Mouse (Mus musculus) mouse embryonic stem cell (cell line): ENCODE results near the gene Tmem95.
"Not testable (repeated sequence)": the region's sequence is repeated elsewhere in the genome, so short reads cannot be mapped to it uniquely, and the experiment has no call there.

ENCODE experiments used
- in situ Hi-C, 2 experiments: fragments of 300-500 bp; cut with MboI; formaldehyde crosslinking; loops; 1 replicate in 1 of 2; 3 replicates in 1 of 2; pipeline ENCODE4 v1.14.3; 2019 to 2020; ENCODE audit warnings: low sequenced_read_pairs in 2 of 2, low pct_unique_long_range_greater_than_20kb in 1 of 2, mixed read lengths in 1 of 2; ENCODE audit not compliant: unreplicated experiment in 1 of 2

The Tmem95 gene

DNA sequence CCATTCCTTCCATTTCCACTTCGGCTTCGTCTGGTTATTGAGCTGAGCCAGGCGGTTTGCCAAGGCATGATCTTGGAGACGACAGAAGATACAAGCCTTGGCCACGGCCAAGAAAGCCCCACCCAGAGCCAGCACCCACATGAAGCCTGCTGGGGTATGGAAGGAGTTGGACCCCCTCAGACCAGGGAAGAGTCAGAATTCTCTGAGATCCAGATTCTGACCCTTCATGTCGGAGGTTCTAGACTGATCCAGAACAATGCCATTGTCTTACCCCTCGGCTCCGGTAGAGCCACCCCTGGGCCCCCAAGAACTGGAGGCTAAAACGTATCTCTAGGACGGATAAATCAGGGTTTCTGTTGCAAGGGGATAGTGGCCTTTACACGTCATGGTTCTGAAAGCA lies at the start of gene Tmem95:
Gene Tmem95 (minus strand): TSS at position 141 of the 400 bp plus-strand sequence.
- in situ Hi-C loops = loop anchor here (5.0 to 25.0 kb wide), 5 partner anchors 63 to 241 kb away; partner anchors contain the start of genes Fxr2 (in 1 of the 2), Gm39566 (in 1 of the 2), Spem2 (in 1 of the 2) and Tmem102 (in 1 of the 2)

DNA sequence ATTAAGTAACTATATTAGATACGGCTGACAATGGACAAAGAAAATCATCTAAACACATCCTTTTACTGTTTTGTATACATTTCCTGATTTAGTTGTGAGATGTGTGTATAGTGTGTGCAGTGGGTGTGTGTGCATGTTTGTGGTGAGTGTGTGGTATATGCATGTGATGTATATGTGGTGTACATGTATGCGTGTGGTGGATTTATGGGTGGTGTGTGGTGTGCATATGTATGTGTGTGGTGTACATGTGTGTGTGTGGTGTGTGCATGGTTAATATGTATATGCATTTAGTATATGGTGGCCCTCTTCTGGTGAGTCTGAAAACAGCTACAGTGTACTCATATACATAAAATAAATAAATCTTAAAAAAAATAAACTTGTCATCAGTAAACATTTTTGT lies 49.7 kb upstream of the Tmem95 start:
- in situ Hi-C loops = no loop called here

DNA sequence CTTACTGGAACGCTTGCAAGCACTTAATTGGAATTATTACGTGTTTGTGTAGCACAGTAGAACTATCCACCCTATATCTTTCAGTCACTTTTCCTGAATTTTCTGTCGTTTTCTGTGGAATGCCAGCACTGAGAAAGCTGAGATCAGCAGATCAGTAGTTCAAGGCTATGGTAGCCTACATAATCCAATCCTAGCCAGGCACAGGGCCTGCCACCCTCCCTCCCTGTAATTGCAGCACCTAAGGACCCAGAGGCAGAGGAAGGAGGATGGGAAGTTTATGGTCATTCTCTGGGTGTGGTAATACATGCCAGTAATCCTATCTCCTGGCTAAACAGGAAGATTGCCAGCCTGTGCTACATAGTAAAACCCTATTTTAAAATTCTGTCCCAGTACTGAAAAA lies 45.0 kb upstream of the Tmem95 start:
- in situ Hi-C loops = no loop called here

DNA sequence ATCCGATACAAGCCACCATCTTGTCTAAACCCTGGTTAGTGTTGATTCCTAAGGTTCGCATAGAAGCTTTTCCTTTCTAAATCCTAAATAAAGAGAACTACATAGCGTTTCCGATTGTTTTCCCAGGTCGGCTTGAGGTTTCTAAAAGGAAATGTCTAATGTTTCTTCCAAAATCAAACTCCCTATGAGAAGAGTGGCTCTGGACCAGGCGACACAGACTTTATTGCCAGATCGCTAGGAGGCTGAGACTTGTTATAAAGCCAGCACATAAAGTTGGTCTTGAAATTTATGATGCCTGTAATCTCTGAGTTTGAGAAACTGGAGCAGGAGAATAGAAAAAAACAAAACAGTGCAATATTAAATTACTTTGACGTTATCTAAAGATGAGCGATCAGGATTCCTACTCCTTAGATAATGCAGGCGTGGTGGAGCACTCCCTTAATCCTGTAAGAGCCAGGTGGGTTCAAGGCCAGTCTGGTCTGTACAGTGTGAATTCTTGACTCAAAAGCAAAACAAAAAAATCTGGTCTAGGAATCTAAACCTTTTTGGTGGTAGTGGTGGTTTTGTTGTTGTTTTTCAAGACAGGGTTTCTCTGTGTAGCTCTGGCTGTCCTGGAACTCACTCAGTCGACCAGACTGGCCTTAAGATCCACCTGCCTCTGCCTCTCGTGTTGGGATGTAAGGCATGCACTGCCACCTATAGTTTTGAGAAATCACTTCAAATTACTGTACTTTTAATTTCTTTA lies 44.4 kb upstream of the Tmem95 start:
- in situ Hi-C loops = no loop called here

DNA sequence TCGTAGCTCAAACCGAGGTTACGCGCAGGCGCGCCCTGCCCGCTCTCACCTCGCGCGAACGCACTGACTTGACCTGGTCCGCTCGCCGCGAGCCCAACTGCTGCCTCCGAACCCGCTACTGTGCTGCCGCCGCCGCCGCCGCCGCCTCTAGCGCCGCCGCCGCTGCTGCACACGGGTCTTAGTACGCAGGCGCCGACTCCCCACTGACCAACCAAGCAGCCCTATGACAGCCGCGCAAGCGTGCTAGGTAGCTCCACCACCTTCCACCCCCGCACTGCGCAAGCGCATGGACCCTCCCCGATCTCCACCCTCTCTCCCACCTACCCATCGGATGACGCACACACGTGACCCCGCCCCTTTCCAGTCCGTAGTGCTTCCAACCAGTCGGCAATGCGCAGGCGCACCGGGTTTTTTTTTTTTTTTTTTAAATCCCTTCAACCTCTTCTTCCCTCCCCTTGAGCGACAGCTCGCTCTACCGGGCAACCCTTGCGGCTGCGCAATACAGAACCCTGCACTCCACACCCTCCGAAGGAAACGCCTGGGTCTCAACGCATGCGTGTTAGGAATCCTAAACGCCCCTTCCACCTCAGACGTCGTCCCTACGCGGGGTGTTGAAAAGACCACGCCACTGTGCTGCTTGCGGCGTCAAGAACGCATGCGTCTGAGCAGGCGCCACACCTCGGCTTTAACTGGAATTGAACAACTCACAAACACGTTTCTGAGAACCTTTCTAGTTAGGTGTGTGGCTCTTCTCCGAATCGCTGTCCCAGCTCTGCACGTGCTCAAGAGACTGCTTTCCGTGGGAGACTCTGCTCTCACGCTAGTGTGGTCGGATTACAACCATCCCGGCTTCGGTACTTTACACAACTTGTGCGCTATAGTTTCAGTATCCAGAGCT lies 43.5 kb upstream of the Tmem95 start, which contains the start of gene Eif5a:
Gene Eif5a (minus strand): TSS at position 845 of the 898 bp plus-strand sequence.
- in situ Hi-C loops = no loop called here

DNA sequence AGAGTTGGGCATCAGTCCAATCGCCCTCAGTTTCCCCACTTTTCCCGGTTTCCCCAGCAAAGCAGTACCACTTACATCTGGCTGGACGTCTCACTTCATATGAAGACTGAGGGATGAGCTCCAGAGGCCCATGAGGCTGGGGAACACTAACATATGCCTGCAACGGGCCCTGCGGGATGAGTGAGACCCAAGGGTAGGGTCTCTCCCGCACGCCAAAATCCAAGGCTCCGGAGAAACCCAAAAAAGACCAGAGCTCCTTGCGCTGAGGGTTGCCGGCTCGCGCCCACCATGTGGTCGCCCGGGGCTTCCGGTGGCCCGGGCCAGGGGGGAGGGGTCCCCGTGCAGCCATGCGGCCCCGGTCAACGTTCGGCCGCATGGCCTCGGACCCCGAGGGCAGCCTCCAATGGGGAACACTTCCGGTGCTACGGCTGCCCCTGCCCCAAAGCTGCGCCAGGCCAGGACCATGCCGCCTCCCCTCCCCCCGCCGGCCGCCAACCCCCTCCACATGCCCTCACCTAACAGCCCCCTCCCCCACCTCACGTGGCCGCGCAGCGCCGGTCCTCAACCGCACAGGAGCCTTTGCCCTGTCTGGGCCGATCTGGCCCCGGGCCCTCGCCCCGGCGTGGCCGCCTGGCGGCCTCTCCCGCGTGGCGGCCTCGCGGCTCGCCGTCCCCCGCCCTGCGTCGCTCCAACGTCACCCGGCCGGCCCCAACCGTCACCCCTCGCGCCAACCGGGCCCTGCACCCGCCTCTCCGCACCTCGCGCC lies 42.6 kb upstream of the Tmem95 start:
- in situ Hi-C loops = no loop called here

DNA sequence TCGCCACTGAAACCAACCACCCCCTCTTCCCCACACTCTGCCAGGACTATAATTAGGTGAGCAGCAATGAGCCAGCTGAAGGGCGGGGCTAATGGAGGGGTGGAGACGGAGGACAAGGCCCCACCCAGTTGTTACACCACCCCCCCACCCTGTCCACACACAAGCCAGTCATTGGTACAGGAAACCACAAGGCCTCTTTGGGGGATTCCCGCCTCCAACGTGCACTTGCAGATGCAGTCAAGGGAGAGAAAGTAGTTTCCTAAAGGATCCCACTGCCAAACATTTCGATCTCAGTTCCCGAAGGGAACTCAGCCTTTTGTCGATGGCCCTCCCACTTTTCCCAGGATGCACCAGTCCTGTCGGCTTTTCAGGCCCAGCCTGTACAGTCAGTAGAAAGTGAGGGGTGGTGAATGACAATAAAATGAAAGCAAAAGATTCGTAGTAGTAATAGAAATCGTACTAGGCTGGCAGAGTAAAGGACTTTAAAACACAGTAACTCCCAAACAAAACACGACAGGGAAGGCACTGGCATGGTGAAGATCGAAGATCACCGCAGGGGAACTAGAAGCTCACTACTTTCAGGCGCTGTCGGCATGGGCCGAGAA lies 41.9 kb upstream of the Tmem95 start:
- in situ Hi-C loops = no loop called here

DNA sequence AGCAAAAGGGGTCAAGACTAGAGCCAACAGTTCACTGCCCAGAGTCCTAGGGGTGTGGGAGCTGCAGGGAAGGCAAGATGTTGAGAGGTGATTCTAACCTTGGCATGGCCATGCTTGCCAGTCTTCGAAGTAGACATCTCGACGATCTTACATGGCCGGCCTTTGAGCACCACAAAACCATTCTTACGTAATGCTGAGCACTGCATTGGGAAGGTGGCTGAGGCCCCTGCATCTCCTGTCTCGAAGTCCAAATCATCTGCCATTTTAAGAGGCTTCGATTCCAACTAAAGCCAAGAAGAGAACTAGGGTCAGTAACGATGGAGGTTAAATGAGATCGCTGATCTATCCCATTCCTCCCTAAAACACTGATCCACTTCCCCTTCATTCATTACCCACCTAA lies 41.2 kb upstream of the Tmem95 start:
- in situ Hi-C loops = no loop called here

DNA sequence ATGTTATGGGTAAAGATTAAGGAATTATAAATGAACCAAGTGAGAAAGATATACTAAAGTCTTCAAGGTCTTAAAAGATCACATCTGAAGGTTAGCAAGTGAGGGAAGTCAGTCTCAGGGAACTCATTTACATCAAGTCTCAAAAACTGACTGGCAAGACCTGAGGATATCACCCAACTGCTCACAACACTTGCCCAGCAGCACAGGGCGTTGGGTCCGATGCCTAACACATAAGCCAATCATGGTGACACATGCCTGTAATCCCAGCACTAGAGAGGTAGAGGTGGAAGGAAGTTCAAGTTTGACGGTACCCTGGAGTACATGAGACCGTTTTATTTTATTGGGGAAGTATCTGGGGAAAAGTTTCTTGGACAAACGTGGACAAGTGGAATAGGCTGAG lies 40.3 kb upstream of the Tmem95 start:
- in situ Hi-C loops = no loop called here

DNA sequence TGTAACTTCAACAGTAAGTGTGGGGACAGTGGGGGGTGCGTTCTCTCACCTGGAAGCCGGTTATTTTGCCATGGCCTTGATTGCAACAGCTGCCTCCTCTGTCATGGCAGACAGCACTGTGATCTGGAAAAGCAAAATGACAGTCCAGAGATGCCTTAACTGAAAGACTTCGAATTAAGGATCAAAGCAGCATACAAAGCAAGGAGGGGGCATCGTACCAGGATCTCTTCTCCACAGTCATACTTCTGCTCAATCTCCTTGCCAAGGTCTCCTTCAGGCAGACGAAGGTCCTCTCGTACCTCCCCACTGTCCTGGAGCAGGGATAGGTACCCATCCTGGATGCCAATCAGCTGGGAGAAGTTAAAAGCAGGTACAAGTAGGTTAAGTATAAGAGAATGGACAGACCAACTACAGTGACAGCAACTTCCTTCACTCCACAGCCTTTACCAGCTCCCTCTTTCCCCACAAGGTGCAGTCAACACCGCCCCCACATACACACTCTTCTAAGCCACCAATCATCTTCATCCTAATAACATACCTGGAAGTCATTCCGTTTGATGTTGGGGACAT lies 39.6 kb upstream of the Tmem95 start:
- in situ Hi-C loops = no loop called here

DNA sequence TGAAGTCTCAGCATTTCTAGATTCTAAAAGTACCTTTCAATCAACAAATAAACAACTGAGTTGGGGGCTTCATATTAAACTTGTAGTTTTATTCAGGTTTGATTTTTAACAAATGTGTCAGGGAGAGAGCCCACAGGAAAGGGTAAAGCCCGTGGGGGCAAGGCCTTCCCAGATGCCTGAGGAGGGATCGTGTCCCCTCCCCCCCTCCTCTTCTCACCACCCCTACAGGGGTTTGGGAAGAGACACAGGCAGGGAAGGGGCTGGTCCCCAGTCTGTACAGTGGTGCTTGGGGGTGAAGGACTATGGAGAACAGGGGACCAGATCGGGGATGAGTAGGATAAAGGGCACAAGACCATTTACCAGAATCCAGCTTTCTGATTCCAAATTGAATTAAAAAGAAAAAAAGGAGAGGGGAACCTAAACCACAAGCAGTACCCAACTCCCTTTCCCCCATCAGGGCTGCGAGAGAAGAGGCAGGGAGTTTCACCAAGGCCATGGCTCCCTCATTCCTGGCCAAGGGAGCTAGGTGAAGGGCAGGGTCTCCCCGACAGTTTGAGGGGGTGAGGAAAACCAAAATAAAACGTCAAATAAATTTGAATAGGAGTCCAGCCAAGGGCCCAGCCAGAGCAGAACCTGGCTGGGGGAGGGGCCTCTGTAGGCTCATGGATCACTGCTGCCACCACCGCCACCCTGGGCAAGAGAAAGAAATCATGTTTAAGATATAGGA lies 39.0 kb upstream of the Tmem95 start:
- in situ Hi-C loops = not testable (repeated sequence)

DNA sequence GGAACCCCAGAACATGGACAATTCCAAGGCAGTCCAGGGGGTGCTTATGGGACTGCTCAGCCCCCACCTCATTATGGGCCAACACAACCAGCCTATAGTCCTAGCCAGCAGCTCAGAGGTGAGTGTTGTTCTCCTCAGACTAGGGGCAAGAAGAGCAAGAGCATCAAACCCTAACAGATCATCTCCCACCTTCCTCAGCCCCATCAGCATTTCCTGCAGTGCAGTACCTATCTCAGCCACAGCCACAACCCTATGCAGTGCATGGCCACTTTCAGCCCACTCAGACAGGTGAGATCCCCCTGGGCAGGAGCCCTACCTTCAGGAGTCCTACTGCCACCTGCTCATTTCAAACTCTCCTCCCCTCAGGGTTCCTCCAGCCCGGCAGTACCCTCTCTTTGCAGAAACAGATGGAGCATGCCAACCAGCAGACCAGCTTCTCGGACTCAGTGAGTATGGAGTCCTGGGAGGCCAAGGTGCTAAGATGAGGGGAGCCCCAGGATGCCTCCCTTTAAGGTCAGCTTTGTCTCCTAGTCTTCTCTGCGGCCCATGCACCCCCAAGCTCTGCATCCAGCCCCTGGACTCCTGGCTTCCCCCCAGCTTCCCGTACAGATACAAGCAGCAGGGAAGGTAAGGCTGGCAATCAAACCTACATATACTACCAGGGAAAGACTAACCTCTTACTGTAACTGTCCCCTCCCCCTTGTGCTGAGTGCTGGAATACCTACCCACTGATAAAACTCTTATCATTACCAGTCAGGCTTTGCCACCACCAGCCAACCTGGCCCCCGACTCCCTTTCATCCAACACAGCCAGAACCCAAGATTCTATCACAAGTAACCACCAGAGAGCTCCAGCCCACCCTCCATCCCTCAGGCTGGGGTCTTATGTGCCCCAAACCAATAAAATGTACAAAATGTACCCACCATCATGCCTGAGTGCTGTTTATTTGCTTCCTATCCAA lies 38.1 kb upstream of the Tmem95 start:
- in situ Hi-C loops = no loop called here

DNA sequence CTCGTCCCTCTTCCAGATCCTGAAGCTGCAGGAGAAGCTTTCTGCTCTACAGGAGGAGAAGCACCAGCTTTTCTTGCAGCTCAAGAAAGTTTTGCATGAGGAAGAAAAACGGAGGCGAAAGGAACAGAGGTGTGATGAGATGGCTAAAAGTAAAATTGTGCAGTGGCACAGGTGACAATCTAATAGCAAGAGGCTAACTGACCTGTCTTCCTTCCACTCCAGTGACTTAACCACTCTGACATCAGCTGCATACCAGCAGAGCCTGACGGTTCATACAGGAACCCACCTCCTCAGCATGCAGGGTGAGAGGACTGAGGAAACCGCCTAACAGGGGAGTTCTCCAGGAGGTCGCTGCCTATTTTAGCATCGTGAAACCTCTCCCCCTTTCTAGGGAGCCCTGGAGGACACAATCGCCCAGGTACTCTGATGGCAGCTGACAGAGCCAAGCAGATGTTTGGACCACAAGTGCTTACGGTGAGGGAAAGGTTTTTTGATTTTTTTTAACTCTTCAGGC lies 37.2 kb upstream of the Tmem95 start:
- in situ Hi-C loops = no loop called here

DNA sequence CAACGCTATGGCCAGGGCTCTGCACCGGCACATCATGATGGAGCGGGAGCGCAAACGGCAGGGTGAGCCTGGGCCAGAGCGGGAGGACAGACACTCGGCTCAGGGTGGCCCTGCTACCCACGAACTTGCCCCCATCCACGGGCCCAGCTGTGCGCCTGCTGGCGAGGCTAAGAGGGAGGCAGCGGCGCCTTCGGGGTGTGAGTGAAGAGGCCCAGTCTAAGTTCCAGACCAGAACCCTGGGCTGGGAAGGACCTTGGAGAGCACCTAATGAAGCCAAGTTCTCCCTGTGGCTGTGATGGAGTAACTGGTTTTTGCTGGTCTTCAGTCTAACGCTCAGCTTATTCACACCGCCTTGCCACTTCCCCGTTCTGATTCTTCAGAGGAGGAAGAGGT lies 36.5 kb upstream of the Tmem95 start:
- in situ Hi-C loops = no loop called here

DNA sequence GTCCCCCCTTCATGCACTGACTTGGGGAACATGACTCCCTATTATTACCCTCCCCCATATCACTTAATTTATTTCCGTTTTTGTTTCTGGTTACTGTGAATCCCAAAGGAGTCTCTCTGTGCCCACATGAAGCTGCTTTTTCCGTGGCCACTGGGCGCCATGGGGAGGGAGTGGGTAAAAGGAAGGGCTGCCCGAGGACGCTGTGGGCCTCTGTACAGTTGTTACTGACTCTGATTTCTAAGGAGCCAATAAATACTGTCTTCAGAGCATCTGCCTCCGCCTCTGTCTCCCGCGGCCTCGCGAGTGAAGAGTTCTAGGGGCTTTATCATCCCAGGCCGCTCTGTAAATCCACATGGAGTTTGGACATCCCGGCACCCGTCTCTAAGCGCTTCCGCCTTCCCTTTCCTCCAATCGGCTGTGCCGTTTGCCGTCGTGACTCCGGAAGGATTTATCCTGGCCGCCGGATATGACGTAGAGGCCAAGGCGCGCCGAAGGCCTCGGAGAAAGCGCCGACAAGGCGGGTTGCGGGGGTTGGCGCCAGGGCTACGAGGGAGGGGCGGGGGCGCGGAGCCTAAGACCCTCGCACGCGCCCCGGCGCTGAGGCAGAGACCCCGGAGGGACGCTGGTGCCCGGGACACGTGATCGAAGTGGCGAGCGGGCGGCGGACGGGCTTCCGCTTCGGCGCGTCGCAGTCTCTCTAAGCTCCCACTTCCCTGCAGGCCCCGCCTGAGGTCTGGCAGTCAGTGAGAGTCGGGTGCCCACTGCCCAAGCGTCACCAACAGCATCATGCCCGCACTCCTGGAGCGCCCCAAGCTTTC lies 35.9 kb upstream of the Tmem95 start, which contains the start of gene Gps2:
Gene Gps2 (plus strand): TSS at position 335 of the 818 bp plus-strand sequence.
- in situ Hi-C loops = no loop called here
